Mouse (Mus musculus) cerebellum, adult 11-12 months (tissue): ENCODE measurements around the gene Angptl1.

ENCODE experiments used
- DNase-seq: peaks from one replicate; pipeline ENCODE4 v3.0.0; 2022

Angptl1 gene

DNA sequence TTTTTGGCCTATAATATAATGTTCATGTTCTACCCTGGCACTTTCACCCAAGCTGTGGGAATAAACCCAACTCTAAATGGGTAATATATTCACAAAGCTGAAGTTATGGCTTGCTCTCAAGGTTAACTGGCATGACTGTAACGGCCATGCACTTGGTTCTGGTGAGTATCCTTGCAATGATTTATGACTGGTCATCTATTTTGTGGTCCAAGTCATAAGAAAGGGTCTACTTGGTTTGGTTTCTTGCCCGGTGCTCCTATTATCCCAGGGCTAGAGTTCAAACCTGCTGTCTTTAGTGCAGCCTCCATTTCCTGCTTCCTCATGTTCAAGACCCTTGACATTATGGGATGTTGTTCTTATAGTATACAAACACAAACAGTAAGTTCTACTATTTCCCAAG is 46.4 kb downstream of the Angptl1 start:
- no peak for DNase-seq

DNA sequence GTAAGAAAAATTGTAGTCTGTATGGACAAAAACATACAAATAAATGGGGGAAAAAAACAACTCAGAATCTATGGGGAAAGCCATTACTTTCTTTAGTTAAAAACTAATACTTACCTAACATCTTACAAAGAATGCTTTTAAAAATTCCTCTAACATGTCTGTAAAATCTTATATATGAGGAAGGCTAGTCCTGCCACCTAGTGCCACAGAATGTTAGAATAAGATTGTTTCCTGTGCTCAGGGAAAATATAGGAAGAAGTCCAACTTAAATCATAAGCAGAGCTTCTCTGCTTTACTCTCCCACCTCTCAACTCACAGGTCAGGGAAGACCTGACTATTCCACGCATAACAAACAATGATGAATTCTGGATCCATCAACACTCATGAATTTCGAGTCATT is 47.5 kb downstream of the Angptl1 start:
- DNase-seq, result no peak

DNA sequence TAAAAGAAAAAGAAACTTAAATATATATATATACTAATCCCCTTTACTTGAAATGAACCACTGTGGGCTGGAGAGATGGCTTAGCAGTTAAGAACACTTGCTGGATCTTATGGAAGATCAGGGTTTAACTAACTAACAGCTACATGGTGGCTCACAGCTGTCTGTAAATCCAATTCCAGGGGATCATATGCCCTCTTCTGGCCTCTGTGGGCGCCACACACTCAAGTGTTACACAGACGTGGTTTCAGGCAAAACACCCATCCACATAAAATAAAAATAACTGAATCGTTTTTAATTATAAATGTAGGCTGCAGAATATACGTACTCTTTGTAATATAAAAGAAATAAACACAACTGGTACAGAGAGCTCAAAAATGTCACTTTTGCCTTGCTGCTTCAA is 50.5 kb downstream of the Angptl1 start:
- DNase-seq, result no peak

DNA sequence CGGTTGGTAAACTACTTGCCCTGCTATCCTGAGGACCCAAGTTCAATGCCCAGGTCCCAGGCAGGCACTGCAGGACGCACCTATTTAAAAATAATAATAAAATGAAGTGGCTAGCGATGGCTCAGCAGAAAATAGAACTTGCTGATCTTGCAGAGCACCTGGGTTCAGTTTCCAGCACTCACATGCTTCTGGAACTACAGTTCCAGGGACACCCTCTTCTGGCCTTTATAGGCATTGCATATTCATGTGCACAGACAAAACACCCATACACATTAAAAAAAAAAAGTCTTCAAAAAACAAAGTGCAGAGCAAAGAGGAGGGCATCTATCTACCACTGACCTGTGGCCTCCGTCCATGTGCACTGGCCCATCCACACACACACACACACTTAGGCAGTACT is 53.2 kb downstream of the Angptl1 start:
- DNase-seq, result no peak

DNA sequence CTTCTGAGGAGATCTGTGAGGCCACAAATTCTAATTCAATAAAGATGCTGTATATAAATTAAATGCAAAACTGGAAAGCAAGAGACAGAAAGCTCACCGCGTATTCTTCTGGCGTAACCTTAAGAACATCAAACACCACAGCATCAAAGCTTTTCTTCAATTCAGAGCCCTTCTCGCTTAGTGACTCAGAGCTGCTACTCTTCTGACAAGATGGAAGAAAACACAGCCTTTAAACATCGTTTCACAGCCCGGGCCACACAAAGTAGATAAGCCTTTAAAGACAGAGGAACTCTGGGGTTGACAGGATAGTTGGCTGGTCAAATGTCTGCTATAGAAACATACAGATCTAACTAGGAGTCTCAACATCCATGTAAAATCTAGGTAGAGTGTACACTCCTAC is 63.3 kb downstream of the Angptl1 start:
- DNase-seq, result no peak

DNA sequence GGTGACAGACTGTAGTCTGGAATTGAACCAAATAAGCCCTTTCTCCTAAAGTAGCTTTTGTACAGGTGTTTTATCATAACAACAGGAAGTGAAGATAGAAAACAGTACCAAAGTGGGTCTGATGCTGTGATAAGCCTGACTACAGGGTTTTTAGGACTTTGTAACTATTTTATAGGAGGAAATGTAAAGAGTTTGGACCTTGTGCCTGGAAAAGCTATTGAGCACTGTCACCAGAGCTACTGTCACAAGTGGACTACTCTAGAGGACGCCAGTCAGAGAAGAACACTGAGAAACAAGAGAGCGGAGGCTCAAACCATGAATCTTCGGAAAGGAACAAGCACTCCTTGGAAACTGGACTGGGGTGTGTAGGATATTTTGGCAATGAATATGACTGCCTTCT is 65.5 kb downstream of the Angptl1 start:
- no peak for DNase-seq

DNA sequence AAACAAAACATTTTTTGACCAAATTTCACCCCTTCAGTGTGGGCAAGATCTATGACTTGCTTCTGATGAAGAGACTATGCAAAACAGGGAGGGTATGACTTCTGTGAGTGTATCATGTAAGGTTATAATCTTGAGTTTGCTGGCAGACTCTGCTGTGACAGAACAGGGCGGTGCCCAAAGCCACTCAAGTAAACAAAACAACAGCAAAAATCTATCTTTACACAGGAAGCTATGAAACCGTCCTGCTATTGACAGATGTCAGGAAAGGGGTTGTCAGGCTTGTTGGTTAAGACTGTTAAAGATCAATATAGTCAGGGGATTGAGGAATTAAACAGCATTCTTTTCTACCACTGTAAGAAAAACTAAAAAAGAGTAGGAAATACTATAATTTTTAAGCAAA is 67.3 kb downstream of the Angptl1 start:
- DNase-seq, result no peak

DNA sequence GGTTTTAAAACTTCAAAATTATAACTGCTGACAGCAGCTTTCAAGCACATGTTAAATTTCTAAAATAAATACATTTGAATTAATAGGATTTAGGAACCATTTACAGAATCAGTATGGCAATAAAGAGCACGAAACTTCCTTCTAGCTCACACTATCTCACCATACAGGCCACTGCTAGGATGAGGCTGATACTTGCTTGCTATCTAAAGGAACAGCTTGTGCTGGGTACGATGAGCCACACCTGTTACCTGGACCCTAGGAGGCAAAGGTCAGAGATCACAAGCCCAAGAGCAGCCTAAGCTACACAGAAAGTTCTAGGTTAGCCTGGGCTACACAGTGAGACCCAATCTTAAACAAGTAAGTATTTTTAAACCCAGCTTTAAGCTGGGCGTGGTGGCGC is 70.9 kb downstream of the Angptl1 start:
- DNase-seq, result no peak

DNA sequence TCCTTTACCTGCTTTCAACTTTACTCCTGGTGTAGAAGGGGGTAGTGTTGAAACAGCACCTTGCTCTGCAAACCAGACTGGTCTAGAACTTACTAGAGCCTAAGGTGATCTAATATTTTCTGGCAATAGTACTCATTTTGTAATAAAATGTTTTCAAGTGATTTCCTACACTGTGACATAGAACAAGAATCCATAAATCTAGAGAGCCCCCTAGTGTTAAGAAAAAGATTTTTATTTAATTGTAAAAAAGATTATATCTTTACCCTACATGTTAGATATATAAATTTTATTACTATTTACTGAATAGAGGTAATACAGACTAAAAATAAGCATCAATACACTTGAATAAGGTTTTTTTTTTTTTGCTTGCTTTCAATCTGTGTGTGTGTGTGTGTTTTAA is 71.5 kb downstream of the Angptl1 start:
- no peak for DNase-seq
